Mouse (Mus musculus): ENCODE measurements around the gene Smad1. TPM values are rescaled to one million over a fixed set of nuclear protein-coding genes. Genes with fewer than 3 reads are reported as not detected.

Smad1 gene
- polyA plus RNA-seq, 1 experiment from 2014 or later: 65.6 TPM

DNA sequence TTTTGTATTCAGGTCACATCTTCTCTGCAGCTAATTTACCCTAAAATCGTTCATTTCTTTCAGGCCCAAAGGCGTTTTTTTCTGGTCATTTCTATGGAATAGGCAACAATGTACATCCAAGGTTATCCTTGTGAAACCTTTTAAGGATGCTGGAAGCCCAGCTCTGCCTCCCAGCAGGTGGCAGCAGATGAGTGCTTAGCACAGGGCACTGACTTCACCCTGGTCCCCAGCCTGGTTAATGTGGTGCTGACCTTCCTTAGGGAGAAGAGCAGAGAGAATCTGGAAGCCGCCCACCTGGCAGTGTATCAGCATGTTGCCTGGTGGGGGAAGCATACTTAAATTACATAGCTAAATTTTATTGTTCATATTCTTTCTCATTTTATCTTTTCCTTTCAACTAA is 101.6 kb downstream of the Smad1 start:
- ATAC-seq: no peak
- Histone ChIP-seq H3K4me3 (replicated peaks; ENCODE audit: low read length) (no peak overlapping the region), H3K27ac (ENCODE audit: low read length) (no peak overlapping the region), H3K4me2 (ENCODE audit: low read length) (no peak overlapping the region), H3K27me3 (replicated peaks; ENCODE audit: control insufficient read depth, insufficient read depth, low read length) (no peaks in the 10 kb centered on the region), H3K9ac (replicated peaks; ENCODE audit: low read depth, low read length) (no peak overlapping the region), H3K36me3 (ENCODE audit: control insufficient read depth, insufficient read depth) (no peaks in the 10 kb centered on the region), H3K4me1 (replicated peaks; ENCODE audit: control insufficient read depth, insufficient read depth, low read length) (peaks cover 17% of the 10 kb centered on the region), H3K9me3 (ENCODE audit: control insufficient read depth, low read length) (no peaks in the 10 kb centered on the region)
- WGBS: 13% methylated on average over 3 of the region's 3 CpGs

DNA sequence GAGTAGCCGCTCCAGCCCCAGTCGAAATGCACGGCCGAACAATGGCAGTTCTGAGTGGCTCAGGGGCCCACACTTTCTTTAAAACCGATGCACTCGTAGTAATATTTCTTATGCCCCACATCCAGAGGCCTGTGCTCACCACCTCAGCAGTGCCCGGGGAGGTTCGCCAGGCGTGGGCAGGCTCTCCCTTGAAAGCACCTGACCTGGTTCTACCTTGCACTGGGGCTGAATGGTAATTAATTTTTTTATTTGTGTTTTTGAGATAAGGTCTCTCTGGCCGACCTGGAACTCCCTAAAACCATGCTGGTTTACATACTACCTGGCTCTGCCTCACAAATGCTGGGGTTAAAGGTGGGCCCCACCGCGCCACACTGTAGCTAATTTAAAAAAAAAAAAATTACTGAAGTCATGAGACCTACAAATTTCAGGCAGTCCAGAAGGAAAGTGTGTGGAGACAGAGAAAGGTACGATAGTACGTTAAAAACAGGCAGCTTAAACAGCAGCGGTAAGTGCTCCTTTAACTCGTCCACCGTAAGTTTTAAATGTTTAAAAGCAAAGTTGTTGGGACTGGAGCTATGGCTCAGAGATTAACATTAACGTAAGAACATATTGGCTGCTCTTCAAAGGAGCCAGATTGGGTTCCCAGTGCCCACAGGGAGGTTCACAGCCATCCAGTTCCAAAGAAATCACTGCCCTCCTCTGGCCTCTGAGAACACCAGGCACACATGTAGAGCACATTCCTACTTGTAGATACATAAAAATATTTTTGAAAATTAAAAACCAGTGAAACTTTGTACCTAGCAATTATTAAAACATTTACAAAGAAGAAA is 103.8 kb downstream of the Smad1 start:
- Histone ChIP-seq H3K9me3 (ENCODE audit: control insufficient read depth, low read length) (no peaks in the 10 kb centered on the region), H3K36me3 (ENCODE audit: control insufficient read depth, insufficient read depth) (no peaks in the 10 kb centered on the region), H3K27ac (ENCODE audit: low read length) (peak overlapping the region; percentile 65; the same call in 1 of the 2 replicates), H3K27me3 (replicated peaks; ENCODE audit: control insufficient read depth, insufficient read depth, low read length) (no peaks in the 10 kb centered on the region), H3K4me1 (replicated peaks; ENCODE audit: control insufficient read depth, insufficient read depth, low read length) (peaks cover 19% of the 10 kb centered on the region), H3K4me2 (ENCODE audit: low read length) (peak overlapping the region; percentile 90), H3K9ac (replicated peaks; ENCODE audit: low read depth, low read length) (peak overlapping the region; percentile 62), H3K4me3 (replicated peaks; ENCODE audit: low read length) (peak overlapping the region; percentile 60)
- WGBS: 14% methylated on average over 18 of the region's 18 CpGs
- no peak for ATAC-seq

DNA sequence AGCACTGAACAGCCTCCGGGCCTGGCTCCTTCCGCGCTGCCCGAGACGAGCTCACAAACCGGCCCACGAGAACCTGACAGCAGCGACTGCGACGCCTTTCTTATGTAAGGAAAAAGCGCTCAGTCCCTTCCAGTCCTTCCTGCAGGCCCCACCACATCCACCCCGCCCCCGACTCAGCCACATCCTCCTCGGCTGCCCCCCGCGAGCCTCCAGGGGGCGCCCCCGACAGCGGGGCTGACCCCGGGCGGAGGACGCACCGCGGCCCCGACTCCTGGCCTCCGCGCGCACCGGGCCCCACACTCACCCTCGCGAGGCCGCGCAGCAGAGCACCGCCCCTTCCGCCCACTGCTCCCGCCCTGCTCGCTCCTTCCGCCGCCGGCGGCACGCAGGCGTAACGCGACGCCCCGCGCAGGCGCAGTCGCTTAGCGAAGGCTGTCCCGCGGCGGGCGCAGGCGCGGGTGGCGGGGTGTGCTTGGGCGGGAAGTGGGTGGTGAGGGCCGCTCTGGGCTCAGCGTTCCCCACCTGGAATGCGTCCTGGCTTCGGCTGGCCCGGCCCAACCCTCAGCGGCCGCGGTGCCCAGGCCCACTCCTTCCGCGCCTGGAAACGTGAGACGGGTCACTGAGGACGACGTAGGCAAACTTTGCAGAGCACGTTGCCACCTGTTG is 104.6 kb downstream of the Smad1 start, which contains the start of gene Mmaa:
Gene Mmaa (minus strand): TSS at position 328 of the 666 bp plus-strand sequence.
- Histone ChIP-seq H3K36me3 (ENCODE audit: control insufficient read depth, insufficient read depth) (no peaks in the 10 kb centered on the region), H3K27ac (ENCODE audit: low read length) (peak within 1 kb of the TSS; percentile 94), H3K9ac (replicated peaks; ENCODE audit: low read depth, low read length) (peak within 1 kb of the TSS; percentile 80), H3K4me1 (replicated peaks; ENCODE audit: control insufficient read depth, insufficient read depth, low read length) (peaks cover 23% of the 10 kb centered on the region), H3K4me2 (ENCODE audit: low read length) (peak within 1 kb of the TSS; percentile 90), H3K9me3 (ENCODE audit: control insufficient read depth, low read length) (no peaks in the 10 kb centered on the region), H3K27me3 (replicated peaks; ENCODE audit: control insufficient read depth, insufficient read depth, low read length) (no peaks in the 10 kb centered on the region), H3K4me3 (replicated peaks; ENCODE audit: low read length) (peak within 1 kb of the TSS; percentile 60)
- ATAC-seq: peak; percentile 97
- under 1% methylated on average over 61 of the region's 74 CpGs for WGBS

DNA sequence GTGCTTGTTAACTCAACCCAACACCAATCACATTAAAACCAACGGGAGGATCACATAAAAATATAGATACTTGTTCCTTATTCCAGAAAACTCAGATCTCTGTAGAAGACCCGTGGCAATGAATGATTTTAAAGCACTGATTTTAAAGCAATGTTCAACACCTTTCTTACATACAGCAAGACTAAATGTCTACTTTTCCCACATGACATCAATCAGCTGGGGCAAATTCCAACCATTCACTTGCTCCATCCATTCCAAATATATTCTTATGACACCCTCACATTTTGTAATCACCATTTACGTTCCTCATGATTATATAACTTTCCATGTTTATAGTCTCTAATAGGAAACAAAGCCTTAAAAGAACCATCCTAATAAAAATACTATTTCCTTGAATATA is 105.5 kb downstream of the Smad1 start:
- ATAC-seq: no peak
- H3K36me3 ChIP-seq (ENCODE audit: control insufficient read depth, insufficient read depth): no peaks in the 10 kb centered on the region
- no peak overlapping the region for H3K27ac ChIP-seq (ENCODE audit: low read length)
- peaks cover 23% of the 10 kb centered on the region for H3K4me1 ChIP-seq (replicated peaks; ENCODE audit: control insufficient read depth, insufficient read depth, low read length)
- no peaks in the 10 kb centered on the region for H3K9me3 ChIP-seq (ENCODE audit: control insufficient read depth, low read length)
- H3K27me3 ChIP-seq (replicated peaks; ENCODE audit: control insufficient read depth, insufficient read depth, low read length): no peaks in the 10 kb centered on the region
- peak overlapping the region; percentile 61 for H3K4me2 ChIP-seq (ENCODE audit: low read length)
- H3K4me3 ChIP-seq (replicated peaks; ENCODE audit: low read length): peak overlapping the region; percentile 60
- peak overlapping the region; percentile 32; the same call in 1 of the 2 replicates for H3K9ac ChIP-seq (replicated peaks; ENCODE audit: low read depth, low read length)
- 55% methylated on average over 3 of the region's 3 CpGs for WGBS

DNA sequence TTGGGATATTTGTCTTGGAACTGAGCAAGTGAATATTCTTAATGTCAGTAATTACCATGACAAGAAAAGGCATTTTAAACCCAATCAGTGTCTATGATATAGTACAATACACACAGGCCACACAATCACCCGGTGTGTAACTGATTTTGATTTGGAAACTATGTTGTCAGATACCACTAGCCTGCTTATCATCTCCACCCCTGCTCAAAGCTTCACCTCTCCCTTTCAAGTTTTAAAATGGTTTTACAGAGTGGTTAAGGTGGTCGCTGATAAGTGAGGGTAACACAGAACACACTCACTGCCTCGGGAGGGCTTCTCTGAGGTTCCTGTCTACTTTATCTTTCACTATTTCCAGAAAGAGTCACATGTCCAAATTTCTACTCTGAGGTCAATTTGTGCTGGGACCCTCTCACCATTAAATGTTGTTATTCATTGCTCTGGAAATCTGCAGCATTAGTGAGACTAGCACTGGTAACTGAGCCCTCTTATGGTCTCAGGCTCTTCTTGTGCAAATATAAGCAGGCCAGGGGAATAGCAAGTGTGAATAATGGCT is 106.5 kb downstream of the Smad1 start:
- Histone ChIP-seq H3K27ac (ENCODE audit: low read length) (no peak overlapping the region), H3K36me3 (ENCODE audit: control insufficient read depth, insufficient read depth) (no peaks in the 10 kb centered on the region), H3K9me3 (ENCODE audit: control insufficient read depth, low read length) (no peaks in the 10 kb centered on the region), H3K4me2 (ENCODE audit: low read length) (no peak overlapping the region), H3K9ac (replicated peaks; ENCODE audit: low read depth, low read length) (no peak overlapping the region), H3K4me1 (replicated peaks; ENCODE audit: control insufficient read depth, insufficient read depth, low read length) (peaks cover 23% of the 10 kb centered on the region), H3K27me3 (replicated peaks; ENCODE audit: control insufficient read depth, insufficient read depth, low read length) (no peaks in the 10 kb centered on the region), H3K4me3 (replicated peaks; ENCODE audit: low read length) (no peak overlapping the region)
- WGBS: 90% methylated on average over 3 of the region's 3 CpGs
- no peak for ATAC-seq

DNA sequence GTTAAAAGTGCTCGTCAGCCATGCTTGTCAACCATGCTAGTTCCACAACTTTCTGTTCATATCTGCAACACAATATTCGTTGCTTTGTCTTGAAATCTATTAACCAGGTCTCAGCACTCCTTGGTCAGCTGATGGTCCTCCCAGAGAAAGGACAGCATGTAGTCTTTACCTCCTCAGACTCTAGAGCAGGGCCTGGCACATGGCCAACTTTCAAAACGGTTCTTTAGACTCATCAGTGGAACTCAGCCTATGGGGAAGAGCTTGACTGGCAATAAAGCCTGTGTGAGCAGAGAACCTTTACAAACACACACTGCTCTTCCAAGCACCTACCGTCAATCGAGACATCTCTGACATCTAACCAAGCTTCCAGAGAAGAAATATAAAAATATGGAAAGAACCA is 109.7 kb downstream of the Smad1 start:
- H3K27me3 ChIP-seq (replicated peaks; ENCODE audit: control insufficient read depth, insufficient read depth, low read length): no peaks in the 10 kb centered on the region
- 70% methylated on average over 5 of the region's 5 CpGs for WGBS
- no peak for ATAC-seq

DNA sequence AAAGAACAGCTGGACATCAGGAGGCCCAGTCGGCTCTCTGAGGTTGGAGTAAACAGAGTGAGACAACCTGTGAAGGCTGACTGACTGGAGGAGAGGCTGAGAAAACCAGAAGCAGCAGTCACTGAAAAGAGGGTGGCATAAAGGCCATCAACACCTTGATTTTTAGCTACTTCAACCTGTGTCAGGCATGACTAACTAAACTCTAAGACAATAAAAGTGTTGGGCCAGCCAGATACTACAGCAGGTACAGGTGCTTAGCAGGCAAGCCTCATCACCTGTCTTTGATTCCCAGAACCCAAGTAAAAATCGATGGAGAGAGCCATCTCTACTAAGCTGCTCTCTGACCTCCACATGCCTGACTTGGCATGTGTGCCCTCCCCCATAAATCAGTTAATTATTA is 110.6 kb downstream of the Smad1 start:
- H3K9me3 ChIP-seq (ENCODE audit: control insufficient read depth, low read length): no peaks in the 10 kb centered on the region
- H3K4me2 ChIP-seq (ENCODE audit: low read length): no peak overlapping the region
- no peak overlapping the region for H3K27ac ChIP-seq (ENCODE audit: low read length)
- H3K27me3 ChIP-seq (replicated peaks; ENCODE audit: control insufficient read depth, insufficient read depth, low read length): no peaks in the 10 kb centered on the region
- H3K9ac ChIP-seq (replicated peaks; ENCODE audit: low read depth, low read length): no peak overlapping the region
- WGBS: 58% methylated on average over 2 of the region's 2 CpGs
- H3K4me3 ChIP-seq (replicated peaks; ENCODE audit: low read length): no peak overlapping the region
- 0 out of 2 replicates have a peak, but pooled peaks cover 3% of the 10 kb centered on the region for H3K36me3 ChIP-seq (ENCODE audit: control insufficient read depth, insufficient read depth)
- H3K4me1 ChIP-seq (replicated peaks; ENCODE audit: control insufficient read depth, insufficient read depth, low read length): peaks cover 15% of the 10 kb centered on the region
- ATAC-seq: no peak

More for the DNA sequence above, 109.7 kb downstream of the Smad1 start:
- Histone ChIP-seq H3K36me3 (ENCODE audit: control insufficient read depth, insufficient read depth) (0 out of 2 replicates have a peak, but pooled peaks cover 3% of the 10 kb centered on the region), H3K4me1 (replicated peaks; ENCODE audit: control insufficient read depth, insufficient read depth, low read length) (peaks cover 17% of the 10 kb centered on the region), H3K9ac (replicated peaks; ENCODE audit: low read depth, low read length) (no peak overlapping the region), H3K4me3 (replicated peaks; ENCODE audit: low read length) (no peak overlapping the region), H3K4me2 (ENCODE audit: low read length) (no peak overlapping the region), H3K27ac (ENCODE audit: low read length) (no peak overlapping the region), H3K9me3 (ENCODE audit: control insufficient read depth, low read length) (no peaks in the 10 kb centered on the region)

All from forebrain, embryonic 16.5 days (tissue).